Mouse (Mus musculus) myocyte (in vitro differentiated cells): Measurements from ENCODE around the gene Itgb1.

Experiments
- CEBPB ChIP-seq: IDR thresholded peaks from 2 replicates; pipeline ENCODE4 v1.6.1; 2011; ENCODE audit warnings: mild to moderate bottlenecking, moderate library complexity; ENCODE audit not compliant: poor library complexity, insufficient read depth, severe bottlenecking
- MYOD1 ChIP-seq, 3 experiments: IDR thresholded peaks; one replicate each; pipeline ENCODE4 v1.6.1; 2011; ENCODE audit warnings: control low read depth in 2 of 3, low read depth in 2 of 3, mild to moderate bottlenecking in 2 of 3, moderate library complexity in 1 of 3; ENCODE audit not compliant: insufficient read length in 2 of 3, control insufficient read depth in 1 of 3
- POLR2AphosphoS2 ChIP-seq: IDR thresholded peaks from one replicate; pipeline ENCODE4 v1.6.1; 2011; ENCODE audit warnings: low read depth, control low read depth; ENCODE audit not compliant: insufficient read length

- TF ChIP-seq MYOD1 (IDR thresholded peaks at IDR 0.05; ENCODE audit: control insufficient read depth in 1 of 3, insufficient read length in 2 of 3, low read depth in 2 of 3) (no peak), POLR2AphosphoS2 (no peak), CEBPB (no peak)
These were observed 18.7 kb upstream of the Itgb1 start for GRCm38 (mm10) chr8:128666576-128667263.
